Mouse (Mus musculus) heart, embryonic 15.5 days (tissue): ENCODE results near the gene Nktr. TPM values are rescaled to one million over a fixed set of nuclear protein-coding genes. Genes with fewer than 3 reads are reported as not detected.

ENCODE experiments used
- ATAC-seq: fragments of 200-750 bp; cut with Nextera tagmentation; replicated peaks from 2 replicates; pipeline ENCODE4 v1.8.0; 2017; ENCODE audit warnings: low read depth, moderate TSS enrichment; ENCODE audit not compliant: insufficient number of reproducible peaks, insufficient read depth, low FRiP score
- H3K27ac ChIP-seq: fragments of 300-500 bp; sonication (generic); 2 replicates; pipeline ENCODE4 v1.5.1; 2015; ENCODE audit warnings: mild to moderate bottlenecking, inconsistent platforms
- H3K27me3 ChIP-seq: fragments of 300-500 bp; sonication (generic); 2 replicates; pipeline ENCODE4 v1.6.1; 2015; ENCODE audit warnings: inconsistent platforms
- H3K36me3 ChIP-seq: fragments of 300-500 bp; sonication (generic); 2 replicates; pipeline ENCODE4 v1.6.1; 2015; ENCODE audit warnings: mild to moderate bottlenecking, inconsistent platforms
- H3K4me1 ChIP-seq: fragments of 300-500 bp; sonication (generic); replicated peaks from 2 replicates; pipeline ENCODE4 v1.6.1; 2015; ENCODE audit warnings: inconsistent platforms
- H3K4me2 ChIP-seq: fragments of 300-500 bp; sonication (generic); 2 replicates; pipeline ENCODE4 v1.6.1; 2015; ENCODE audit warnings: inconsistent platforms, mild to moderate bottlenecking, moderate library complexity
- H3K4me3 ChIP-seq: fragments of 300-500 bp; sonication (generic); 2 replicates; pipeline ENCODE4 v1.5.1; 2015; ENCODE audit warnings: mild to moderate bottlenecking, inconsistent platforms
- H3K9ac ChIP-seq: fragments of 300-500 bp; sonication (generic); 2 replicates; pipeline ENCODE4 v1.6.1; 2015; ENCODE audit warnings: mild to moderate bottlenecking, inconsistent platforms
- H3K9me3 ChIP-seq: fragments of 300-500 bp; sonication (generic); replicated peaks from 2 replicates; pipeline ENCODE4 v1.6.1; 2016; ENCODE audit warnings: inconsistent platforms
- WGBS: fragments of 180-500 bp; shearing (Covaris S2); methylation state at CpG from one replicate; pipeline ENCODE4 v1.1.7; 2015; ENCODE audit warnings: mixed read lengths; 5-methylcytosine and 5-hydroxymethylcytosine counted together
- polyA plus RNA-seq: library from polyadenylated mRNA; unstranded; fragments of >200 nt; fragmentation: Nextera tagmentation; extraction: Ambion mirVana; gene quantifications from 2 replicates; pipeline ENCODE4 v1.2.1, GENCODE M21; 2015

Gene Nktr
- polyA plus RNA-seq, 1 experiment from 2014 or later = 46.0 TPM

DNA sequence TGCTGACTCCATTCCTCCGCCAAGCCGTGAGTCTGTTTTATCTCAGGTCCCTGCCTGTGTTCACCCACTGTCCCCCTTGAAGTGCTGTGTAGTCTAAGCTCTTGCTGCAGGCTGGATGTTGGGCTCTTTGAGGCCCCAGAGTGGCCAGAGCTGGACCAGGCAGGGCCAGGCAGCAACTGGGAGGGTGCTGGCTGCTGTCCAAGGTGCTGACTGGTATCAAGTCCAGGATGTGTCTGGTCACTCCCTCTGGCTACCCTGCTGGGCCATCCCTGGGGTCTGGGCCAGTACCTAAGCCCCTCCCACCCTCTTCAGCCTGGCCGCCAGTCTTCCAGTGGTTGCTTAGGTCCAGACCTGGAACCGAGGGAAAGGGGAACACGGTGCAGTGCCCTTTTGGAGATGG, 72.2 kb downstream of the Nktr start:
- peak overlapping the region; percentile 47; the same call in 1 of the 2 replicates for H3K9ac ChIP-seq
- ATAC-seq = peak; percentile 45

DNA sequence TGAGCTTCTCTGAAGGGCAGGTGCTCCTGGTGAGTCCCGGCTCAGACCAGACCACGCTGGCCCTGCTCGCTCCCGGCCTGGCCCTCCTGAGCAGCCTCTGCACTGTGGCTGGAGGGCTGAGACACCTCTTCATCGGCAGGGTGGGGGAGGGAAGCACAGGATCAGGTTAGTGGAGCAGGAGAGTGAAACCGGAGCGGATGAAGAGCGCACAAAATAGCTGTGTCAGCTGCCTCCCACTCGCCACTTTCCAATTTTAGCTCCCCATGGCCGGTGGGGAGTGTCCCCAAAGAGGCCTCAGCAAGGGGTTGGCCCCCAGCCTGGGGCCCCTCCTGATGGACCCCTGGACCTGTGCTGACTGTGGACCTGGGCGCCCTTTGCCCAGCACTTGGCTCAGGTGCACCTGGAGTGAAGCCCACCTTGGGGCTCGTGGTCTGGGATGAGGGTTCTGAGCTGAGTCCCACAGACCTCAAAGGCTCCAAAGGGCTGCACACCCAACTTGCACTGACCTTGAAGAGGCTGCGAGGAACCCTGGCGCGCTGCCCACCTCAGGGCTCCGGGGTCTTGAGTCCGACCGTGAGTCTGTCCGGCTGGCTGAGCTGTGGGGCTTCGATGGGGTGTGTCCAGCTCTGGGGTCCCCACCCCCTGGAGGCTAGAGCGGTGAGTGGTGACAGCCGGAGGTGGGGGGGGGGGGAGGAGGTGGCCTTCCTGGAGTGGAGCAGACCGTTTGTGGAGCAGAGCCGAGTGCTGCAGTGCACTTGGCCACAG, 73.0 kb downstream of the Nktr start, which contains the start of gene Hhatl:
Gene Hhatl, minus strand, starts transcription at position 751 of the 765 bp plus-strand sequence.
- WGBS = 25% methylated on average over 22 of the region's 24 CpGs
- ATAC-seq = peak; percentile 67
- H3K4me1 ChIP-seq = peaks cover 50% of the 10 kb centered on the region
- H3K36me3 ChIP-seq = no peaks in the 10 kb centered on the region
- H3K4me2 ChIP-seq = peak within 1 kb of the TSS; percentile 70
- peak within 1 kb of the TSS; percentile 45 for H3K4me3 ChIP-seq
- H3K27me3 ChIP-seq = peaks cover 13% of the 10 kb centered on the region
- peak within 1 kb of the TSS; percentile 47 for H3K9ac ChIP-seq
- peak within 1 kb of the TSS; percentile 89 for H3K27ac ChIP-seq
- H3K9me3 ChIP-seq = no peaks in the 10 kb centered on the region

More for the DNA sequence above, 72.2 kb downstream of the Nktr start:
- Histone ChIP-seq H3K4me2 (peak overlapping the region; percentile 70), H3K9me3 (no peaks in the 10 kb centered on the region), H3K4me3 (peak overlapping the region; percentile 45), H3K27me3 (peaks cover 9% of the 10 kb centered on the region), H3K36me3 (no peaks in the 10 kb centered on the region), H3K27ac (peak overlapping the region; percentile 89), H3K4me1 (peaks cover 50% of the 10 kb centered on the region)
- 5% methylated on average over 5 of the region's 5 CpGs for WGBS

DNA sequence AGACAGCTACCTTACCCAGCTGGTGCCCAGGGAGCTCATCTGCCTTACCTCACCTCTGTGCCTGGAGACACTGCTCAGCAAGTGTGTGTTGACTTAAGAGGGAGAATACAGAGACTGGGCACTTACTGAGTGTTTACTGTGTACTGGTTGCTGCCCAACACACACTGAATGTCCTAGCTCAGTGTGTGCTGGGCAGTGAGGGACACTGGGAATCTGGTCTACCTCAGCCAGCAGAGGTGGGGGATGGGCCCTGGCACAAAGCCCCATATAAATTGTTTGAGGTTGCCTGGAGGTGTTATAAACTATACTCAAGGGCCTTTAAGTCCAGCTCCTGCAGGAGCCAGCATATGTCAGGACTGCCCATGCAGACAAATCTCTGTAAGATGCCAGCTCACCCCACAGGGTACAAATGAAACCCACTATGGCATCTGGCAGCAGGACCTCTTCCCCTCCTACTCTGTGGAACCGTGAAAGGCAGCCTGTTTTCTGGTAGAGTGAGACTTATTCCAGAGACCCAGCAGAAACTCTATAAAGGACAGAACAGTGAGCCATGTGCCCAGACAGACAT, 76.1 kb downstream of the Nktr start:
- H3K27ac ChIP-seq = peak overlapping the region; percentile 53
- H3K4me1 ChIP-seq = peaks cover 57% of the 10 kb centered on the region

DNA sequence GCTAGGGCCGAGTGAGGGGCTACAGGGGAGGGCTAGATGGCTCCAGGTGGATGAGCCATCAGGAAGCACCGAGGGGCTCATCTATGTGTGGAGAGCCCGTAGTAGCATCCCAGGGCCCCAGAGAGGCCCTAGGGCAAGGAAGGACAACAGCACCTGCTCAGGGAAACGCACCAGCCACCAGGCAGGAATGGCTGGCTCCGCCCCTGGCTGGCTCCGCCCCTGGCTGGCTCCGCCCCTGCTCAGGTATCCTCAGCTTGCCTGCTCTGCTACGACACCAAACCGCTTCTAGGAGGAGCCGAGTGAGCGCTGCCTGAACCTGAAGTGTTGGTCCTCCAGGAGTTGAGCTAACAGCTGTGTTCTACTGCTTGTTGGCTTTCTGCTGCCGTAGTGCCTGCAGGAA, 78.8 kb downstream of the Nktr start:
- Histone ChIP-seq H3K9ac (no peak overlapping the region), H3K4me3 (no peak overlapping the region), H3K9me3 (no peaks in the 10 kb centered on the region), H3K4me2 (no peak overlapping the region), H3K36me3 (no peaks in the 10 kb centered on the region), H3K4me1 (peaks cover 32% of the 10 kb centered on the region), H3K27ac (no peak overlapping the region), H3K27me3 (peaks cover 10% of the 10 kb centered on the region; the same call in 1 of the 2 replicates)
- no peak for ATAC-seq
- WGBS = 20% methylated on average over 12 of the region's 12 CpGs

More for the DNA sequence above, 76.1 kb downstream of the Nktr start:
- WGBS = 29% methylated on average over 1 of the region's 1 CpGs
- Histone ChIP-seq H3K36me3 (no peaks in the 10 kb centered on the region), H3K9me3 (no peaks in the 10 kb centered on the region), H3K27me3 (peaks cover 10% of the 10 kb centered on the region; the same call in 1 of the 2 replicates), H3K4me3 (no peak overlapping the region), H3K4me2 (no peak overlapping the region), H3K9ac (no peak overlapping the region)
- ATAC-seq = no peak

DNA sequence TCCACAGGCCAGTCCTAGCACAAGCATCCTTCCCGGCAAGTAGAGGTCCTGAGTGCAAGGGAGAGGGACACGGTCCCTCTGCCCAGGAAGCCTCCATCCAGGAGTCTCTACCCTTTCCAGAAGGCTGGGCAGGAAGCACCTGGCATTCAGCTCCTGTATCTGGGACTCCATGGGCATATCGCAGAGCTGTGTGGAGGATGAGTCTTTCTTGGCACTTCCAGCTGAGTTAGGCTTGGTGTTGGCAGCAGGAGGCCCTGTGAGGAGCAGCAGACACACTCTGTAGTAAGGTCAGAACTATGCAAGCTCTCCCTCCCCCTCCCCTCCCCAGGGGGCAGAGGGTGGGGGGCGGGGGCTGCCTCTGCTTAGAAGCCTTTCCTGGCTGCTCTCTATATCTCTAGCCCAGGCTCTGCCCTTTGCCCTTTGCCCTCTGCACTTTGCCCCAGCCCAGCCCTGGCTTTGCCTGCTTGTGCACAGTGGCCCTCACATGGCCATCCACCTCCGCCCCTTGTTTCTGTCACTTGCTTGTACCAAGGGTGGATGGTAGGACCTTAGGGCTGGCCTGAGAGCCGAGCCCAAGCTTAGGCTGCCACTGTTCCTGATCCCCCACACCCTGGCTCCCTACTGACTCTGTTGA, 80.0 kb downstream of the Nktr start:
- Histone ChIP-seq H3K4me1 (peaks cover 23% of the 10 kb centered on the region), H3K4me2 (no peak overlapping the region), H3K9ac (no peak overlapping the region), H3K27me3 (peaks cover 10% of the 10 kb centered on the region; the same call in 1 of the 2 replicates), H3K4me3 (no peak overlapping the region), H3K9me3 (no peaks in the 10 kb centered on the region), H3K36me3 (no peaks in the 10 kb centered on the region), H3K27ac (no peak overlapping the region)
- ATAC-seq = no peak
- 47% methylated on average over 5 of the region's 6 CpGs for WGBS

DNA sequence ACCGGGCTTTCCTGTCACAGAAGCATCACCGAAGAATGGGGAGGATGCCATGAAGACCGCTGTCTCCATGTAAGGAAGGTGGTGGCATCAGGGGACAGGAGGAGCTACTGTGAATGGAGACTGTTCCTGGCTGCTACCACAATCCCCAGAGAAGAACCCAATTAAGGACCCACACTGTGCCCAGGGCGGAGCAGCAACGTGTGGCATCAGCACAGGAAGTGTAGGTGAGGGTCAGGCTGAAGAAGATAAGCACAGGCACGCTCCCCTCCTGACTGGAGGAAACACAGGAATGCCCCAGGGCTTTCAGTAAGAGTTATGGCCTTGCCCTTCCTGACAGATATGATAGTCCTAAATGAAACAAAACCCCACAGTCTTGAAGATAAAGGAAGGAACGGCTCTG, 83.8 kb downstream of the Nktr start:
- no peak overlapping the region for H3K4me2 ChIP-seq
- ATAC-seq = no peak
- 51% methylated on average over 7 of the region's 7 CpGs for WGBS
- H3K4me1 ChIP-seq = peaks cover 7% of the 10 kb centered on the region
- H3K4me3 ChIP-seq = no peak overlapping the region
- no peaks in the 10 kb centered on the region for H3K9me3 ChIP-seq
- H3K9ac ChIP-seq = no peak overlapping the region
- H3K27ac ChIP-seq = no peak overlapping the region
- 0 out of 2 replicates have a peak, but pooled peaks cover under 1% of the 10 kb centered on the region for H3K27me3 ChIP-seq
- H3K36me3 ChIP-seq = no peaks in the 10 kb centered on the region

Other genes with a start within 250 kb of the Nktr start
- 0.81 and 1.1 TPM in 2 replicates for gene Cck, start 223.5 kb upstream of the Nktr start, polyA plus RNA-seq
- 0.13 and 0.19 TPM in 2 replicates for gene Lyzl4, start 77.1 kb upstream of the Nktr start, polyA plus RNA-seq
- 0.33 and 0.43 TPM in 2 replicates for gene Vipr1, start 76.5 kb upstream of the Nktr start, polyA plus RNA-seq
- gene Sec22c, start 13.7 kb upstream of the Nktr start, polyA plus RNA-seq = 5.7 and 6.0 TPM in 2 replicates
- gene Ss18l2, start 8.8 kb upstream of the Nktr start, polyA plus RNA-seq = 153 and 193 TPM in 2 replicates
- gene Zfp651, start 40.2 kb downstream of the Nktr start, polyA plus RNA-seq = 18.2 and 23.0 TPM in 2 replicates
- gene Klhl40, start 58.4 kb downstream of the Nktr start, polyA plus RNA-seq = 4.5 and 5.5 TPM in 2 replicates
- gene Hhatl, start 73.3 kb downstream of the Nktr start, polyA plus RNA-seq = 17.5 and 18.3 TPM in 2 replicates
- gene Ccdc13, start 120.3 kb downstream of the Nktr start, polyA plus RNA-seq = 0.23 TPM in 1 of 2 replicates, not detected in the other
- gene Higd1a, start 139.2 kb downstream of the Nktr start, polyA plus RNA-seq = 206 and 251 TPM in 2 replicates
- gene Ackr2, start 179.2 kb downstream of the Nktr start, polyA plus RNA-seq = 1.2 and 2.0 TPM in 2 replicates
- gene Cyp8b1, start 197.1 kb downstream of the Nktr start, polyA plus RNA-seq = not detected in 2 replicates
- 1.2 and 2.2 TPM in 2 replicates for gene Fam198a, start 231.8 kb downstream of the Nktr start, polyA plus RNA-seq